In genomic region chr5:121834241-121834606, GRCm38 (mm10) we compare ENCODE assay signal across 8 mouse cellular contexts. TPM values are rescaled to one million over a fixed set of nuclear protein-coding genes. Genes with fewer than 3 reads are reported as not detected.
A peak's percentile ranks its signal among the peaks of the same experiment; 100 is the strongest.
DNase-seq lines count a peak whose midpoint lies in the region; ATAC-seq and TF ChIP-seq lines count a peak whose summit lies in the region.

No protein-coding gene starts in this region.

- 0 out of 2 replicates have a peak overlapping the region, but pooled peaks have one; percentile 4 for H3K4me3 ChIP-seq in forebrain, embryonic 10.5 days
- no peak overlapping the region for H3K4me3 ChIP-seq in forebrain, embryonic 13.5 days
- peak overlapping the region; percentile 87 for H3K4me3 ChIP-seq in lung, embryonic 15.5 days
- no peak overlapping the region for H3K4me3 ChIP-seq in hindbrain, postnatal 0 days (ENCODE audit: low read length)
- no peak overlapping the region for H3K4me3 ChIP-seq in neural tube, embryonic 14.5 days (ENCODE audit: low read depth, low read length)

- no peak for TF ChIP-seq CTCF in hindbrain, postnatal 0 days (IDR thresholded peaks at IDR 0.05; ENCODE audit: low read depth)

- no peak overlapping the region for H3K4me2 ChIP-seq in forebrain, embryonic 13.5 days
- H3K4me2 ChIP-seq in lung, embryonic 15.5 days = peak overlapping the region; percentile 83
- peak overlapping the region; percentile 89 for H3K4me2 ChIP-seq in hindbrain, postnatal 0 days (ENCODE audit: low read depth, low read length)
- peak overlapping the region; percentile 14; the same call in 1 of the 2 replicates for H3K4me2 ChIP-seq in neural tube, embryonic 14.5 days (ENCODE audit: low read depth, low read length)

- DNase-seq in forebrain, embryonic 10.5 days (ENCODE audit: extremely low spot score, low spot score) = no peak
- no peak for DNase-seq in lung, postnatal 14 days
- DNase-seq in hindbrain, postnatal 0 days (ENCODE audit: low spot score) = no peak
- no peak for DNase-seq in frontal cortex, postnatal 25 days (ENCODE audit: low spot score in 2 of 2)

- WGBS in forebrain, embryonic 10.5 days = 80% methylated on average over 7 of the region's 7 CpGs
- 84% methylated on average over 7 of the region's 7 CpGs for WGBS in forebrain, embryonic 13.5 days
- 64% methylated on average over 7 of the region's 7 CpGs for whole genome bisulfite sequencing in lung, embryonic 15.5 days
- 78% methylated on average over 7 of the region's 7 CpGs for WGBS in hindbrain, postnatal 0 days
- 71% methylated on average over 7 of the region's 7 CpGs for WGBS in neural tube, embryonic 14.5 days

- peaks cover 73% of the 10 kb centered on the region for H3K4me1 ChIP-seq in forebrain, embryonic 10.5 days
- peaks cover 42% of the 10 kb centered on the region for H3K4me1 ChIP-seq in forebrain, embryonic 13.5 days
- H3K4me1 ChIP-seq in lung, embryonic 15.5 days = peaks cover 58% of the 10 kb centered on the region
- peaks cover 32% of the 10 kb centered on the region for H3K4me1 ChIP-seq in hindbrain, postnatal 0 days (ENCODE audit: insufficient read depth, low read length)
- H3K4me1 ChIP-seq in neural tube, embryonic 14.5 days (ENCODE audit: control insufficient read depth, insufficient read depth, low read length) = peaks cover 30% of the 10 kb centered on the region; the same call in 1 of the 2 replicates

- peaks cover 88% of the 10 kb centered on the region for H3K27me3 ChIP-seq in forebrain, embryonic 10.5 days (ENCODE audit: poor library complexity, severe bottlenecking)
- H3K27me3 ChIP-seq in forebrain, embryonic 13.5 days = peaks cover 63% of the 10 kb centered on the region
- H3K27me3 ChIP-seq in lung, embryonic 15.5 days = peaks cover 3% of the 10 kb centered on the region; the same call in 1 of the 2 replicates
- no peaks in the 10 kb centered on the region for H3K27me3 ChIP-seq in hindbrain, postnatal 0 days (ENCODE audit: insufficient read depth, low read length)
- peaks cover 16% of the 10 kb centered on the region for H3K27me3 ChIP-seq in neural tube, embryonic 14.5 days (ENCODE audit: control insufficient read depth, insufficient read depth, low read length)

- peak overlapping the region; percentile 48 for H3K27ac ChIP-seq in forebrain, embryonic 10.5 days
- H3K27ac ChIP-seq in forebrain, embryonic 13.5 days = no peak overlapping the region
- H3K27ac ChIP-seq in lung, embryonic 15.5 days = peak overlapping the region; percentile 60; the same call in 1 of the 2 replicates
- no peak overlapping the region for H3K27ac ChIP-seq in hindbrain, postnatal 0 days
- H3K27ac ChIP-seq in neural tube, embryonic 14.5 days (ENCODE audit: low read depth, low read length) = no peak overlapping the region

- no peaks in the 10 kb centered on the region; the same call in 1 of the 2 replicates for H3K36me3 ChIP-seq in forebrain, embryonic 10.5 days (replicated peaks)
- no peaks in the 10 kb centered on the region for H3K36me3 ChIP-seq in forebrain, embryonic 13.5 days (ENCODE audit: poor library complexity, severe bottlenecking)
- no peaks in the 10 kb centered on the region for H3K36me3 ChIP-seq in lung, embryonic 15.5 days
- H3K36me3 ChIP-seq in hindbrain, postnatal 0 days (ENCODE audit: insufficient read depth, low read length) = no peaks in the 10 kb centered on the region
- H3K36me3 ChIP-seq in neural tube, embryonic 14.5 days (ENCODE audit: control insufficient read depth, insufficient read depth, low read length) = no peaks in the 10 kb centered on the region; the same call in 1 of the 2 replicates

- no peak overlapping the region for H3K9ac ChIP-seq in forebrain, embryonic 13.5 days
- H3K9ac ChIP-seq in lung, embryonic 15.5 days = no peak overlapping the region
- H3K9ac ChIP-seq in hindbrain, postnatal 0 days (replicated peaks; ENCODE audit: low read length) = 0 out of 2 replicates have a peak overlapping the region, but pooled peaks have one; percentile 9
- no peak overlapping the region for H3K9ac ChIP-seq in neural tube, embryonic 14.5 days (replicated peaks; ENCODE audit: low read depth, low read length)

- no peaks in the 10 kb centered on the region for H3K9me3 ChIP-seq in forebrain, embryonic 10.5 days
- H3K9me3 ChIP-seq in forebrain, embryonic 13.5 days (replicated peaks) = no peaks in the 10 kb centered on the region
- no peaks in the 10 kb centered on the region for H3K9me3 ChIP-seq in lung, embryonic 15.5 days
- no peaks in the 10 kb centered on the region for H3K9me3 ChIP-seq in hindbrain, postnatal 0 days (ENCODE audit: low read length)
- H3K9me3 ChIP-seq in neural tube, embryonic 14.5 days (ENCODE audit: control insufficient read depth, low read length) = no peaks in the 10 kb centered on the region

- ATAC-seq in forebrain, embryonic 13.5 days = no peak
- no peak for ATAC-seq in lung, embryonic 15.5 days (ENCODE audit: borderline replicate concordance, extremely low read depth, low FRiP score, low TSS enrichment)
- no peak for ATAC-seq in hindbrain, postnatal 0 days
- no peak for ATAC-seq in neural tube, embryonic 14.5 days (ENCODE audit: low read depth)
- ATAC-seq in erythroid progenitor cell, adult 5-6 weeks (replicated peaks; ENCODE audit: low FRiP score, poor library complexity, severe bottlenecking) = no peak

RNA-seq across cellular contexts. Expression of gene Sh2b3, which starts 3.2 kb away (rescaled TPM):
- 5.4 and 5.5 TPM in 2 replicates for polyA plus RNA-seq in forebrain, embryonic 10.5 days (2016; fragmentation: Nextera tagmentation; extraction: Ambion mirVana)
- 4.7 and 4.8 TPM in 2 replicates for polyA plus RNA-seq in forebrain, embryonic 13.5 days (2015; fragmentation: Nextera tagmentation; extraction: Ambion mirVana)
- polyA plus RNA-seq in lung, embryonic 15.5 days (2015; fragmentation: Nextera tagmentation; extraction: Ambion mirVana) = 20.5 and 21.2 TPM in 2 replicates
- 24.7 and 31.0 TPM in 2 replicates for total RNA-seq in hindbrain, postnatal 0 days (2014; rRNA removed)
- 6.5 and 6.6 TPM in 2 replicates for polyA plus RNA-seq in hindbrain, postnatal 0 days (2015; fragmentation: Nextera tagmentation; extraction: Ambion mirVana)
- polyA plus RNA-seq in neural tube, embryonic 14.5 days (2014; fragmentation: Nextera tagmentation; extraction: Ambion mirVana) = 6.4 and 8.5 TPM in 2 replicates
- total RNA-seq in erythroid progenitor cell, adult 5-6 weeks (2015; ENCODE audit: low replicate concordance) = 12.2 and 14.1 TPM in 2 replicates
- total RNA-seq in erythroid progenitor cell, adult 5-6 weeks (2017; ENCODE audit: low replicate concordance) = 4.4 and 4.6 TPM in 2 replicates

RNA-seq across cellular contexts. Expression of gene Pheta1, which starts 14.6 kb away (rescaled TPM):
- polyA plus RNA-seq in forebrain, embryonic 10.5 days (2016; fragmentation: Nextera tagmentation; extraction: Ambion mirVana) = 45.3 and 47.8 TPM in 2 replicates
- polyA plus RNA-seq in forebrain, embryonic 13.5 days (2015; fragmentation: Nextera tagmentation; extraction: Ambion mirVana) = 46.8 and 50.7 TPM in 2 replicates
- 27.2 and 27.5 TPM in 2 replicates for polyA plus RNA-seq in lung, embryonic 15.5 days (2015; fragmentation: Nextera tagmentation; extraction: Ambion mirVana)
- 48.9 and 52.5 TPM in 2 replicates for total RNA-seq in hindbrain, postnatal 0 days (2014; rRNA removed)
- polyA plus RNA-seq in hindbrain, postnatal 0 days (2015; fragmentation: Nextera tagmentation; extraction: Ambion mirVana) = 28.0 and 28.3 TPM in 2 replicates
- 22.6 and 27.4 TPM in 2 replicates for polyA plus RNA-seq in neural tube, embryonic 14.5 days (2014; fragmentation: Nextera tagmentation; extraction: Ambion mirVana)
- not detected in 2 replicates for total RNA-seq in erythroid progenitor cell, adult 5-6 weeks (2015; ENCODE audit: low replicate concordance)
- total RNA-seq in erythroid progenitor cell, adult 5-6 weeks (2017; ENCODE audit: low replicate concordance) = 0.13 TPM in 1 of 2 replicates, not detected in the other

Comparison
In these comparisons a context has a peak if more than half of its experiments do, and no peak if none do; other contexts are left out.
1. H3K27ac ChIP-seq: peak in forebrain, embryonic 10.5 days (single experiment) and lung, embryonic 15.5 days (single experiment); none in forebrain, embryonic 13.5 days (single experiment), hindbrain, postnatal 0 days (single experiment) and neural tube, embryonic 14.5 days (single experiment).
2. H3K4me3 ChIP-seq: peak in forebrain, embryonic 10.5 days (single experiment) and lung, embryonic 15.5 days (single experiment); none in forebrain, embryonic 13.5 days (single experiment), hindbrain, postnatal 0 days (single experiment) and neural tube, embryonic 14.5 days (single experiment).